Mouse (Mus musculus) adipose tissue, adult 10 weeks (tissue): ENCODE data around the gene Ccna1. TPM values are rescaled to one million over a fixed set of nuclear protein-coding genes. Genes with fewer than 3 reads are reported as not detected.

Source experiments
- polyA plus RNA-seq: library from polyadenylated mRNA; stranded (reverse); fragments of 350-450 nt; fragmentation: Illumina TruSeq; extraction: RNeasy Lipid Tissue Mini Kit (QIAGEN cat#74804); gene quantifications from one replicate; pipeline ENCODE4 v1.2.3, GENCODE M21; 2014; ENCODE audit warnings: low read depth, low replicate concordance

Gene Ccna1
- polyA plus RNA-seq, result 4.7 TPM

DNA sequence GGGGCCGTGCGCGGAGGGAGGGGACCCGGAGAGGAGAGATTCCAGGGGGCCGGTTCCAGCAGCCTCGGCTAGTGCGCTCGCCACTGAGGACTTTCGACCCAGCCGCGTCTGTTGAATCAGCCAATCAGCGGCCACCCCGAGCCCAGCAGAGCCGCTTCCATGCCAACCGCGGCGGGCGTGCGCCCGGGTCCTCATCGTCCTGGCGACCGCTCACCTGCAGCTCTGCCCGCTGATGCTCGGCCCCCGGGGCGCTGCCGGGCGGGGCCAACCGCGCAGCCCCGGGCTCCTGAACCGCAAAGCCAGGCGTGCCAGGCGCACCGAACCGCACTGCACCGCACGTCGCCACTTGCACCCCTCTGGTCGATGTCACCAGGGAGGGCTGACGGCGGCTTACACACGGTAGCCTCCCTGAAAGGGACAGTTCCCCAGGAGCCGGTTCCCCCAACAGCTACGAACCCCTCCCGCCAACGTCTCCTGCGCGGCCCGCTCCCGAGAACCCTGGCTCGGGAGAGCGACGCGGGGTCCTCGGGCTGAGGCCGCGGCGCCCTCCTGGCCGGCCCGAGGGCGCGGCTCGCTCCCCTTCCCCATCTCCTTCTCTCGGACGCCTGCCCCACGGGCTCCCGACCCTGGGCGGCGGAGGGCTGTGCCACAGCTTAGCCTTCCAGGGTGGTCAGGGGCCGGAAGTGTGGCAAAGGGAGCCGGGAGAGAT lies at the start of gene Ccna1:
Ccna1 (minus strand) TSS at position 464 of the 709 bp plus-strand sequence.

Other genes with a start within 250 kb of the Ccna1 start
- 22.5 TPM for gene Rfxap, start 247.7 kb downstream of the Ccna1 start, polyA plus RNA-seq
- not detected for gene Sertm1, start 139.6 kb downstream of the Ccna1 start, polyA plus RNA-seq
- 18.2 TPM for gene Spg20, start 56.6 kb upstream of the Ccna1 start, polyA plus RNA-seq
- 2.7 TPM for gene Ccdc169, start 81.8 kb upstream of the Ccna1 start, polyA plus RNA-seq
- not detected for gene Sohlh2, start 126.5 kb upstream of the Ccna1 start, polyA plus RNA-seq
- 5.8 TPM for gene Dclk1, start 186.9 kb upstream of the Ccna1 start, polyA plus RNA-seq